ENCODE assay signal across 9 mouse cellular contexts in genomic region chr16:91868943-91869911, GRCm38 (mm10).
A peak's percentile ranks its signal among the peaks of the same experiment; 100 is the strongest.
DNase-seq lines count a peak whose midpoint lies in the region; TF ChIP-seq lines count a peak whose summit lies in the region.
"Had no signal": no experiment of that assay in that cellular context is flagged by ENCODE, and none has a peak within 500 bp of the region (broad histone marks: within the 10 kb centered on the region; RNA-seq: fewer than 3 reads in every experiment).

No protein-coding gene starts in this region.

- no peaks in the 10 kb centered on the region for H3K36me3 ChIP-seq in macrophage (ENCODE audit: inconsistent target)

- peak overlapping the region; percentile 38; the same call in 1 of the 2 replicates for H3K27ac ChIP-seq in gastrocnemius, adult 2 months
- H3K27ac ChIP-seq in macrophage: peak overlapping the region; percentile 96

- no peaks in the 10 kb centered on the region for H3K79me2 ChIP-seq in macrophage (ENCODE audit: inconsistent target)

- intact Hi-C loops in gastrocnemius, adult 2 months (cut with DNase I): no loop called here
- intact Hi-C loops in heart, postnatal 14 days (cut with DNase I): no loop called here

- H3K4me3 ChIP-seq in gastrocnemius, adult 2 months: no peak overlapping the region
- peak overlapping the region; percentile 17; the same call in 1 of the 2 replicates for H3K4me3 ChIP-seq in macrophage (ENCODE audit: inconsistent target)
- H3K4me3 ChIP-seq: myocyte had no signal

- WGBS in macrophage (ENCODE audit: missing documents): 7% methylated on average over 28 of the region's 28 CpGs

- DNase-seq in gastrocnemius, adult 2 months: peak; percentile 69
- DNase-seq in gastrocnemius, adult 8-10 months (ENCODE audit: low spot score in 2 of 2): no peak
- peak; percentile 46 for DNase-seq in urinary bladder, postnatal 14 days (ENCODE audit: low spot score)
- DNase-seq in urinary bladder, adult 2 months (ENCODE audit: low spot score): no peak
- peak; percentile 60 to 66 for DNase-seq in heart, postnatal 14 days
- no peak for DNase-seq in embryo, embryonic 11 days
- DNase-seq in urinary bladder, postnatal 25 days (ENCODE audit: low spot score): no peak

- TF ChIP-seq CTCF in gastrocnemius, adult 2 months (IDR thresholded peaks at IDR 0.05): no peak

Comparison
In these comparisons a context has a peak if more than half of its experiments do, and no peak if none do; other contexts are left out.
1. DNase-seq: peak in gastrocnemius, adult 2 months (single experiment), urinary bladder, postnatal 14 days (single experiment) and heart, postnatal 14 days (2 of 2); none in gastrocnemius, adult 8-10 months (0 of 2), urinary bladder, adult 2 months (single experiment), embryo, embryonic 11 days (single experiment) and urinary bladder, postnatal 25 days (single experiment).